Mouse (Mus musculus) gastrocnemius, postnatal 14 days (tissue): ENCODE measurements around the gene Gnb2. TPM values are rescaled to one million over a fixed set of nuclear protein-coding genes. Genes with fewer than 3 reads are reported as not detected.
A peak's percentile ranks its signal among the peaks of the same experiment; 100 is the strongest.

ENCODE experiments used
- DNase-seq: peaks from one replicate; pipeline ENCODE4 v3.0.0; 2021; ENCODE audit warnings: mixed read lengths
- intact Hi-C: fragments of 180-260 bp; cut with DNase I; formaldehyde crosslinking; loops from one replicate; pipeline ENCODE4 v1.15.1; 2025; ENCODE audit warnings: low total_unique reads
- total RNA-seq, 2 experiments: library from RNA; stranded (reverse); gene quantifications; 2 replicates each; pipeline ENCODE4 v1.2.3; 2021

Gene Gnb2
- total RNA-seq, 2 experiments from 2014 or later, result 194 to 231 TPM

- no peak for DNase-seq
- intact Hi-C loops, result no loop called here
Measured at GRCm38 (mm10) chr5:137544926-137545325, 11.6 kb upstream of the Gnb2 start.

GRCm38 (mm10) chr5:137541768-137542540 lies 8.6 kb upstream of the Gnb2 start:
- intact Hi-C loops, result no loop called here
- DNase-seq, result no peak

- DNase-seq, result no peak
Measured at GRCm38 (mm10) chr5:137540991-137541390, 7.7 kb upstream of the Gnb2 start.

GRCm38 (mm10) chr5:137539291-137539801 lies 6.0 kb upstream of the Gnb2 start:
- intact Hi-C loops, result no loop called here
- DNase-seq, result no peak

More at GRCm38 (mm10) chr5:137540991-137541390, 7.7 kb upstream of the Gnb2 start:
- intact Hi-C loops, result no loop called here

- intact Hi-C loops, result no loop called here
- DNase-seq, result no peak
Measured at GRCm38 (mm10) chr5:137537461-137537860, 4.2 kb upstream of the Gnb2 start.

- no peak for DNase-seq
- intact Hi-C loops, result no loop called here
Measured at GRCm38 (mm10) chr5:137535318-137535717, 2.0 kb upstream of the Gnb2 start.

- no peak for DNase-seq
- intact Hi-C loops, result no loop called here
Measured at GRCm38 (mm10) chr5:137534762-137535161, 1.5 kb upstream of the Gnb2 start.

- no peak for DNase-seq
Measured at GRCm38 (mm10) chr5:137532808-137533116, 548 bp downstream of the Gnb2 start.

GRCm38 (mm10) chr5:137532131-137532807 lies 1.0 kb downstream of the Gnb2 start:
- no peak for DNase-seq
- intact Hi-C loops, result no loop called here

More at GRCm38 (mm10) chr5:137532808-137533116, 548 bp downstream of the Gnb2 start:
- intact Hi-C loops, result no loop called here

GRCm38 (mm10) chr5:137531414-137532130 lies 1.7 kb downstream of the Gnb2 start:
- intact Hi-C loops, result no loop called here
- peak; percentile 69 for DNase-seq

- peak; percentile 86 for DNase-seq
- intact Hi-C loops, result no loop called here
Measured at GRCm38 (mm10) chr5:137530588-137531413, 2.5 kb downstream of the Gnb2 start.

- no peak for DNase-seq
- intact Hi-C loops, result no loop called here
Measured at GRCm38 (mm10) chr5:137530075-137530474, 3.2 kb downstream of the Gnb2 start.

- DNase-seq, result no peak
- intact Hi-C loops, result loop anchor here (10.0 kb wide), 1 partner anchor 105 kb away; no protein-coding TSS in a partner anchor
Measured at GRCm38 (mm10) chr5:137529221-137529995, 3.9 kb downstream of the Gnb2 start.

- DNase-seq, result no peak
- intact Hi-C loops, result loop anchor here (10.0 kb wide), 1 partner anchor 106 kb away; no protein-coding TSS in a partner anchor
Measured at GRCm38 (mm10) chr5:137528247-137528968, 4.9 kb downstream of the Gnb2 start.

- intact Hi-C loops, result loop anchor here (10.0 kb wide), 1 partner anchor 107 kb away; no protein-coding TSS in a partner anchor
- no peak for DNase-seq
Measured at GRCm38 (mm10) chr5:137527413-137527812, 5.9 kb downstream of the Gnb2 start.

GRCm38 (mm10) chr5:137526192-137526936 lies 6.9 kb downstream of the Gnb2 start:
- intact Hi-C loops, result loop anchor here (10.0 kb wide), 1 partner anchor 108 kb away; no protein-coding TSS in a partner anchor
- DNase-seq, result peak; percentile 60

GRCm38 (mm10) chr5:137525511-137525910 lies 7.8 kb downstream of the Gnb2 start:
- intact Hi-C loops, result loop anchor here (10.0 kb wide), 1 partner anchor 109 kb away; no protein-coding TSS in a partner anchor

More at GRCm38 (mm10) chr5:137525511-137525910, 7.8 kb downstream of the Gnb2 start:
- DNase-seq, result no peak
